Mouse (Mus musculus) left cerebral cortex, adult 2 months (tissue): Measurements from ENCODE around the gene Tpbgl. TPM values are rescaled to one million over a fixed set of nuclear protein-coding genes. Genes with fewer than 3 reads are reported as not detected.

ENCODE experiments used
- DNase-seq, 2 experiments: peaks; one replicate each; pipeline ENCODE4 v3.0.0; 2021 to 2022; ENCODE audit warnings: low spot score in 2 of 2, mixed read lengths in 1 of 2; ENCODE audit errors: extremely low spot score in 1 of 2
- H3K27ac ChIP-seq: fragments of 200-600 bp; 2 replicates; pipeline ENCODE4 v1.8.1; 2022
- H3K4me3 ChIP-seq: fragments of 200-600 bp; 2 replicates; pipeline ENCODE4 v1.8.1; 2022
- CTCF ChIP-seq: fragments of 200-600 bp; IDR thresholded peaks from 2 replicates; pipeline ENCODE4 v1.8.1; 2022; ENCODE audit warnings: antibody characterized with exemption, mild to moderate bottlenecking, moderate library complexity
- intact Hi-C: fragments of 180-260 bp; cut with DNase I; formaldehyde crosslinking; loops from one replicate; pipeline ENCODE4 v1.15.1; 2025
- total RNA-seq, 2 experiments: library from RNA; stranded (reverse); gene quantifications; 2 replicates each; pipeline ENCODE4 v1.2.3; 2021

Gene Tpbgl
- total RNA-seq, 2 experiments from 2014 or later, result 3.4 to 4.5 TPM

DNA sequence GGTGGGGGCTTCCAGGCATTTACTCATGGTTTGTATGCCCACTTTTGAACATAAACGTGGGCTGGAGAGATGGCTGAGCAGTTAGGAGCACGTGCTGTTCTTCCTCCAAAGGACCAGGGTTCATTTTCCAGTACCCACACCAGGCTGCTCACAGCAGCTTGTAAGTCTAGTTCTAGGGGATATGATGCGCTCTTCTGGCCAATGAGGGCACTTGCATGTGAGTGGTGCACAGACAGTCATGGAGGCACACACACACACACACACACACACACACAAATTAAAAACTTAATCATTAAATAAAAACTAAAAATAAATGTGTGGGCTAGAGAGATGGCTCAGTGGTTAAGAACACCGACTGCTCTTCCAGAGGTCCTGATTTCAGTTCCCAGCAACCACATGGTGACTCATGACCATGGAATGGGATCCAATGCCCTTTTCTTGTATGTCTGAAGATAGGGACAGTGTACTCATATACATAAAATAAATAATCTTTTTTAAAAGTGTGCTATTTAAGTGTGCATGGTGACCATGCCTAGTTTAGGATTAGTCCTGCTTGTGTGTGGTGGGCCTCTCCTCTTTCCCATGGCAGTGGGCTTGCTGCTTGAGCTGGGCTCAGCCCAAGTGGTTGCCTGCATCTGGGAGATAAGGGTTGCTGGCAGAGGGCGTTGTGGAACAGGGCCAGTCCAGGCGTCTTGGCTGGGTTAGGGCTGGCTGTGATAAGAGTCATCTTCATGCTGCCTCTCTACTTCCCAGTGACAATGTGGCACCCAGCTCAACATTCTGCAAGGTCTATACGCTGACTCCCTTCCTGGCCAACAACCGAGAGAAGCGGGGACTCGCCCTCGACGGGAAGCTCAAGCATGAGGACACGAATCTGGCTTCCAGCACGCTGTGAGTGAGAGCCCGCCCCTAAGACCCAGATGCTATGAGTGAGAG is 32.8 kb downstream of the Tpbgl start:
- Histone ChIP-seq H3K4me3 (no peak overlapping the region), H3K27ac (no peak overlapping the region)
- intact Hi-C loops, result loop anchor here (5.0 kb wide), 1 partner anchor 37 kb away; no protein-coding TSS in a partner anchor
- no peak for TF ChIP-seq CTCF
- no peak for DNase-seq

DNA sequence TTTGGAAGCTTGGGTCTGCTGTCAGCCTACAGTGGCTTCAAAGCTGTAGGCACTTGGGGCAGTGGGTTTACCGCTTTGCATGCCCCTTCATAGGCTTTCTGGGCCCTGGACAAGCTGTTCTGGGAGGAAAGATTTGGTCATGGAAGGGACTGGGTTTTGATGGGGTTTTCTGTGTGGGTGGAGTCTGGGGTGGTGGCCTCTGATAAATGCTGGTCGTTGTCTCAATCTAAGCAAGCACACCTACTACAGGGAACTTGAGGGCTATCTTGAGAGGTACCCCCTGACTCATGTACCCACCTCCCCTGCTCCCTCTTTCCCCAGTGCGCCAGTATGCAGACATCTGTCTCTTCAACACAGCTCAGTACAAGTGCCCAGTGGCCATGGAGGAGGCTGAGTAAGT is 34.2 kb downstream of the Tpbgl start:
- Histone ChIP-seq H3K4me3 (no peak overlapping the region), H3K27ac (no peak overlapping the region)
- intact Hi-C loops, result loop anchor here (5.0 kb wide), 1 partner anchor 35 kb away; no protein-coding TSS in a partner anchor
- TF ChIP-seq CTCF, result no peak
- DNase-seq, result no peak

DNA sequence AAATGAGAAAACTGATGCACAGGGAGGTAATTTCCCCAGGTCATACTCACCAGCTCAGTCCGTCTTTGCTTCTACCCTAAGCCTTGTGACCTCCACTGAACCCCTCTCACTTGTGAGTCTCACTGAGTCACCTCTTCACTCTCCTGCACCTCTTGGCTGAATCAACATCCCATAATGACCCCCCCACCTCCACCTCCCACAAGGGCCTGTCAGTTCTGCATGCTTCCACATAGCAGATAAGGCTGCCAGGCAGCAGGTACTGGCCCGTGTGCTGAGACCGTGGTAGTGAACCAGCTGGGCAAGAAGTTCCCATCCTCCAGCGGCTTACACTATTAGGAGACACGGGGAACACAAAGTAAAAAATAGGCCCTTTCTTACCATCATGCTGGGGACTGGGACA is 36.3 kb downstream of the Tpbgl start:
- H3K4me3 ChIP-seq, result no peak overlapping the region
- intact Hi-C loops, result loop anchor here (1.0 to 5.0 kb wide), 2 partner anchors 33 to 90 kb away; no protein-coding TSS in a partner anchor
- no peak for TF ChIP-seq CTCF
- no peak overlapping the region for H3K27ac ChIP-seq
- no peak for DNase-seq

DNA sequence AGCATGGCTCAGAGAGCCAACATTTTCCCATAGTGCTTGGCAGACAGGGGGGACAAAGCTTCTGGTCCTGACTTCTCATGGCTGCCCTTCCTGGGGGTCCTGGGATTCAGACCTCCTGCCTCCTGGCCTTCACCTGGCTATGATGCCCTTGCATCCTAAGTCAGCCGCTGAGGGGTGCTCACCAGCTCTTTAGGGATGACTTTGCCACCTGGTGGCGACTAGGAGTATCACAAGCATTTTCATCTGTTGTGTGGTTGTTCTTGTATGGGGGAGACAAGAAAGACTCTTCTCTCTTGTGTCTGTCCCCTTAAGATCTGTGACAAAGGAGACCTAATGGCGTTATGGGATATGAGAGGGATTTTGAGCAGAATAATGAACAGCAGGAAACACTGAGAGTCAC is 36.8 kb downstream of the Tpbgl start:
- Histone ChIP-seq H3K4me3 (no peak overlapping the region), H3K27ac (no peak overlapping the region)
- peak; percentile 62 to 75 for DNase-seq
- peak; percentile 90 for TF ChIP-seq CTCF
- intact Hi-C loops, result loop anchor here (1.0 to 5.0 kb wide), 2 partner anchors 33 to 90 kb away; no protein-coding TSS in a partner anchor

DNA sequence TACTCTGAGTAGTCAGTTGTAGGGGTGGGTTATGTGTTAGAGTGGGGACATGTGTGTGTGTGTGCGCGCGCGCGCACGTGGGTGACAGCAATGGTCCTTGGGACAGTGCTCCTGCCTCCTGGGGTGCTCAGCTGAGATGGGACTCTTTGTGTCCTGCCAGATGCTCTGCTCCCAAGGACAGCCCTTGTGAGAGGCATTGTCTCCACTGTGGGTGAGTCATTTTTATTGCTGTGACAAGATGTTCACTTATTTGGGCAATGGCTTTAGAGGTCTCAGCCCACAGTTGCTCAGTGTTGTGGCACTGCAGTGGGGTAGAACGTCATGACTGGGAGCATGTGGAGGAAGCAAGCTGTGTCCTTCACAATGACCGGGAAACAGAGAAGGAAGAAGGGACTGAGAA is 40.9 kb downstream of the Tpbgl start:
- Histone ChIP-seq H3K4me3 (no peak overlapping the region), H3K27ac (no peak overlapping the region)
- intact Hi-C loops, result no loop called here
- no peak for TF ChIP-seq CTCF
- DNase-seq, result no peak

DNA sequence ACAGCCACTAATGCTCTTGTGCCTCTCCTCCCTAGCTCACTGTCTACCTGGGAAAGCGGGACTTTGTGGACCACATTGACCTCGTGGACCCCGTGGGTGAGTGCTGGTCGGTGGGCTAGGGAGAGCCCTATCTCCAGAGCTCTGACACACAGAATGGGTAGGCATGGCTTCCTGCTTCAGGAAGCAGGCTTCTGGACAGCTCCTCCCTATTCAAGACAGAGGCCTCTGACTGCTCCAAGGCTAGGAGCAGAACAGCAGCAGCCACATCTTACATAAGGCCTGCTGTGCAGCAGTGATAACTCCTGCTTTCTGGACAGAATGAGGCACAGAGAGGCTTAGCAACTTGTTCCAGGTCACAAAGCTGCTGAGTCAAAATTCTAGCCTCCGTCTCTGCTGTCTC is 43.3 kb downstream of the Tpbgl start:
- no peak for DNase-seq
- no peak for TF ChIP-seq CTCF

DNA sequence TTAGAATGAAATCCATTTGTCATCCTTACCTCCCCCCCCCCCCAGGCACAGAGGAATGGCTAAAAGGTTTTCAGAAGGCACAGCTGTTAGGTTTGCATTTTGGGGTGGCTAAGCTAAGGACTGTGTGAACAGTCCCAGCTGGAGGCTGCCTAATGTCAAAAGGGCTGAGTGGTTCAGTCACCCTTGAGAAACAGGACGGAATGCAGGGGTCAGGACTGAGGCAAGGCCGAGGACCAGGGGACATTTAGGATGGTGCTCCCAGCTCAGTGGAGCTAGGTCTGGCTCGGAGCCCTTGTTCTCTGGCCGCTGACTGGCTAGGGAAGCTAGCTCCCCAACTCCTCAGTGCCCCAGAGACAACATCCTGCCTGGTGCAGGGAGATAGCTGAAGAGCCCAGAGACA is 44.0 kb downstream of the Tpbgl start:
- Histone ChIP-seq H3K4me3 (no peak overlapping the region), H3K27ac (no peak overlapping the region)
- no peak for DNase-seq
- TF ChIP-seq CTCF, result no peak
- intact Hi-C loops, result no loop called here

More for the DNA sequence above, 43.3 kb downstream of the Tpbgl start:
- Histone ChIP-seq H3K27ac (peak overlapping the region; percentile 50; the same call in 1 of the 2 replicates), H3K4me3 (no peak overlapping the region)
- intact Hi-C loops, result no loop called here

DNA sequence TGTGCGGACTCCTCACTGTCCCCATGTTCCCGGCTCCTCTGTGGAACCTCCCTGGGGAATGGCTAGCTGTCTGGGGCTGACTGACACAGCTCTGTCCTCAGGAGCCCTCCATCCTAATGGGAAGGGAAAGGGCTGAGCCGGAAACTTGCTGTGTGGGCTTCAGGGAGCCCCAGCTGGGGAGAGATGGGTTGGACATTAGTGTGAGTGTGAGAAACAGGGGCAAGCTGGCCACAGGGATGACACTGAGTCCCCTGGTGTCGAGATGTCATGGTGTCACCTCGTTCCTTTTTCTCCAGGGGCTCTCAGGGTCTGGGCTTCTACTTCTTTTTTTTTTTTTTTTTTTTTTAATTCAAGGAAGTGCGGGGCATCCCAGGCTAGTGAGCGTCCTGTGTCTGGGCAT is 44.6 kb downstream of the Tpbgl start:
- intact Hi-C loops, result no loop called here
- no peak overlapping the region for H3K27ac ChIP-seq
- no peak overlapping the region for H3K4me3 ChIP-seq
- DNase-seq, result no peak
- TF ChIP-seq CTCF, result no peak

DNA sequence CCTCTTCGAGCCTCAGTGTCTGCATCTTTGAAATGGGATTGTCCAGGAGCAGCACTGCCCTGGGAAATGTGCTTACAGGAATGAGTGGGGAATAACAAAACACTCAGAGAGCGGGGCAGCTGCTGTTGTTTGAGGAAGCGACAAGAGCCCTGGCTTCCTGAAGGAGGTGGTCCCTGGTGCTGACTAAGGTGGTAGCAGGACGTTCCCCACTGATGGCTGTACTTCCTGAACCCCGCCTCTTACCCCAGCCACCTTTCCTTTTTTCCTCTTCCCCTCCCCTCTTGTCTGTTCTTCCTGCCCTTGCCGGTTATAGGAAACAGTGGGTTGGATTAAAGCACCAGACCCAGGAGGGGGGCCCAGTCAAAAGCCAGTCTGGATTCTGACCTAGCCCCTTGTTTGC is 46.7 kb downstream of the Tpbgl start:
- H3K4me3 ChIP-seq, result peak overlapping the region; percentile 30; the same call in 1 of the 2 replicates
- no peak overlapping the region for H3K27ac ChIP-seq
- TF ChIP-seq CTCF, result no peak
- DNase-seq, result no peak
- intact Hi-C loops, result no loop called here

DNA sequence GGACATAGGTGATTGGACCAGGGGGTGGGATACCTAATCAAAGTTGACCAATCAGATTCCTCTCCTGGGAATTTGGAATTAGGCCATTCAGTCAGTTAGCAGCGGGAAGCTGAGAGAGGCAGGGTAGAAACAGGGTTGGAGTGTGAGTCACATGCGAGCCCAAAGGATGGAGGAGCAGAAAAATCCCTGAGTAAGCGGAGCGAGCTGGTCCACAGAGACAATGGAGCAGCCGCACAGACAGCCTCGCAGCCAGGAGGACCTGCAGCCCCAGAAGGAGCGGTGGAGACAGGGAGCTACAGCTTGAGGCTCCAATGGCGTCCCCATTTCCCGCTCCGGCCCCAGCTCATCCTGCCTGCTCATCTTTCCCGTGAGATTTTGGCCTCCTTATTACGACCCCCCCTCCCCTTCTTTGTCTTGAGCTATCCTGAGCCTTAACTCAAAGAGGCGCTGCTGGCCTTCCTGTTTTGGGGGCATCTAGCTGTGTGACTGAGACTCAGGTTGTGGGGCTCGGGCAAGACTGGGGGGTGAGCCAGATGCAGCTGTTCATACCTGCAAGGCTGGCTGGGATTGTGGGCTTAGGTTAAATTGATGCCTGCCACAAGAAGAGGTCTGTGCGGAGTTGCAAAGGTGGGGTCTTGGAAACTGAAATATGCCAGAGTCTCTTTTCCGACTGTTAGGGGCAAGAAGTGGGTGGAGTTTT is 47.3 kb downstream of the Tpbgl start:
- DNase-seq, result peak; percentile 39 to 49
- peak overlapping the region; percentile 69 for H3K27ac ChIP-seq
- intact Hi-C loops, result no loop called here
- H3K4me3 ChIP-seq, result peak overlapping the region; percentile 30; the same call in 1 of the 2 replicates
- no peak for TF ChIP-seq CTCF

DNA sequence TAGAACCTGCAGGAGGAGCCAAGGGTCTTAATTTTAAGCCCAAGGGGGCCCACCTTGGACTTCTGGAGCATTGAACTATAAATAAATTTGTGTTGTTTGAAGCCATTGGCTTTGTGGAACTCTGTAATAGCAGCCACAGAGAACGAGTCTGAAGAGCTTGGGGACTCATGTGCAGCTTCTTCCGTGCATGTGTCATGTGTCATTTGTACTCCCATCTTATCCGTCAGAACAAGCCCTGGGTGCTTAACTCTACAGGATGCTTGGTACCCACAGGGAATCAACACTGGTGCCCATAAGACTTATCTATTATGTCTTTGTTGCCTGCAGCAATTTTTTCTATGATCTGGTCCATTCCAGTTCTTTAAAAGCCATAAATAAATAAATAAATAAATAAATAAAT is 48.7 kb downstream of the Tpbgl start:
- H3K4me3 ChIP-seq, result no peak overlapping the region
- intact Hi-C loops, result no loop called here
- no peak overlapping the region for H3K27ac ChIP-seq
- TF ChIP-seq CTCF, result no peak
- no peak for DNase-seq

Other genes starting within 250 kb of the Tpbgl start
- gene Gdpd5, start 245.7 kb downstream of the Tpbgl start, total RNA-seq, result 10 to 100 TPM; 40.8 to 42.4 TPM
- gene Klhl35, start 161.1 kb downstream of the Tpbgl start, total RNA-seq, result 1 to 10 TPM; 2.3 to 2.7 TPM
- 100 to 1,000 TPM; 223 to 241 TPM for gene Rps3, start 143.4 kb downstream of the Tpbgl start, total RNA-seq
- gene Arrb1, start 91.6 kb downstream of the Tpbgl start, total RNA-seq, result 100 to 1,000 TPM; 193 to 197 TPM
- gene Slco2b1, start 84.2 kb upstream of the Tpbgl start, total RNA-seq, result 10 to 100 TPM; 12.3 to 12.9 TPM
- gene Olfr520, start 103.2 kb upstream of the Tpbgl start, total RNA-seq, result not detected
- gene Olfr521, start 136.4 kb upstream of the Tpbgl start, total RNA-seq, result not detected
- gene Neu3, start 201.3 kb upstream of the Tpbgl start, total RNA-seq, result 1 to 10 TPM; 2.8 to 2.9 TPM
- 1 to 10 TPM in 1 of 2 experiments, under 1 TPM in 1; 0.77 to 1.6 TPM for gene Xrra1, start 232.0 kb upstream of the Tpbgl start, total RNA-seq
- gene Spcs2, start 236.4 kb upstream of the Tpbgl start, total RNA-seq, result 10 to 100 TPM; 86.4 to 90.6 TPM